Mouse (Mus musculus) liver, postnatal 0 days (tissue): ENCODE results near the gene Rasal1. TPM values are rescaled to one million over a fixed set of nuclear protein-coding genes. Genes with fewer than 3 reads are reported as not detected.
A peak's percentile ranks its signal among the peaks of the same experiment; 100 is the strongest.

Experiments used
- ATAC-seq: fragments of 200-750 bp; cut with Nextera tagmentation; 2 replicates; pipeline ENCODE4 v1.8.0; 2017; ENCODE audit warnings: mild to moderate bottlenecking, moderate library complexity
- DNase-seq: peaks from one replicate; pipeline ENCODE4 v3.0.0-alpha.2; 2016
- H3K27ac ChIP-seq: fragments of 300-500 bp; sonication (generic); 2 replicates; pipeline ENCODE4 v1.5.1; 2014; ENCODE audit warnings: antibody characterized with exemption, moderate library complexity, mild to moderate bottlenecking, low read depth
- H3K27me3 ChIP-seq: fragments of 300-500 bp; sonication (generic); 2 replicates; pipeline ENCODE4 v1.6.1; 2014; ENCODE audit warnings: low read length, control low read depth, mixed read lengths; ENCODE audit not compliant: insufficient read depth
- H3K36me3 ChIP-seq: fragments of 300-500 bp; sonication (generic); replicated peaks from 2 replicates; pipeline ENCODE4 v1.6.1; 2014; ENCODE audit warnings: mild to moderate bottlenecking, control low read depth, low read length, moderate library complexity, mixed read lengths; ENCODE audit not compliant: insufficient read depth
- H3K4me1 ChIP-seq: fragments of 300-500 bp; sonication (generic); 2 replicates; pipeline ENCODE4 v1.6.1; 2014; ENCODE audit warnings: antibody characterized with exemption, mild to moderate bottlenecking, control low read depth; ENCODE audit not compliant: insufficient read depth
- H3K4me2 ChIP-seq: fragments of 300-500 bp; sonication (generic); 2 replicates; pipeline ENCODE4 v1.6.1; 2014; ENCODE audit warnings: low read depth, mild to moderate bottlenecking, low read length, moderate library complexity, mixed read lengths
- H3K4me3 ChIP-seq: fragments of 300-500 bp; sonication (generic); 2 replicates; pipeline ENCODE4 v1.5.1; 2014; ENCODE audit warnings: low read depth, low read length
- H3K9ac ChIP-seq: fragments of 300-500 bp; sonication (generic); replicated peaks from 2 replicates; pipeline ENCODE4 v1.6.1; 2014; ENCODE audit warnings: mild to moderate bottlenecking, moderate library complexity
- H3K9me3 ChIP-seq: fragments of 300-500 bp; sonication (generic); 2 replicates; pipeline ENCODE4 v1.6.1; 2016; ENCODE audit warnings: mild to moderate bottlenecking, control low read depth, low read length, mixed read lengths
- CTCF ChIP-seq: sonication (generic); IDR thresholded peaks from 2 replicates; pipeline ENCODE4 v1.5.1; 2016; ENCODE audit warnings: antibody characterized with exemption, low read depth
- EP300 ChIP-seq: IDR thresholded peaks from 2 replicates; pipeline ENCODE4 v1.6.1; 2016; ENCODE audit warnings: antibody characterized with exemption, low read depth, mild to moderate bottlenecking
- WGBS: fragments of 180-500 bp; shearing (Covaris S2); extraction: QIAGEN DNeasy Blood & Tissue Kit; methylation state at CpG from one replicate; pipeline ENCODE4 v1.1.7; 2014; ENCODE audit not compliant: insufficient replicate concordance; 5-methylcytosine and 5-hydroxymethylcytosine counted together
- polyA plus RNA-seq: library from polyadenylated mRNA; unstranded; fragments of >200 nt; fragmentation: Nextera tagmentation; extraction: Ambion mirVana; gene quantifications from 2 replicates; pipeline ENCODE4 v1.2.1, GENCODE M21; 2015

Rasal1 gene
- polyA plus RNA-seq, 1 experiment from 2014 or later, result 0.20 TPM

DNA sequence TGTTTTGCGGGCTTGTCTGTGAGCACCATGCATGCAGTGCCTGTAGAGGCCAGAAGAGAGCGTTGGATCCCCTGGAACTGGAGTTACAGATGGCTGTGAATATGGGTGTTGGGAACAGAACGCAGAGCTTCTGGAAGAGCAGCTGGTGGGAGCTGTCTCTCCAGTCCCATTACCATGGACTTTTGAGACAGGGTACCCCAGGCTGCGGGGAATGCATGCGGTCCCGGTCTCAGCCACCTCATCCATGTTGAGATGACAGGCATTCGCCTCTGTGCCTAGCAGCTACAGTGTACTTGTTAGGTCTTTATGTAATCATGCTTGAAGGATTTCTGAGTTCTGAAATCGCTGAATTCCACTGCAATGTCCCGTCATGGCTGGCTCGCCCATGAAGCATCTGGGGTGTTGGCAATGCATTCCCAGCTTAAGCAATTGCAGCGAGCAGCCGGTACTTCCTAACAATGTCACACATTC is 7.7 kb downstream of the Rasal1 start:
- H3K4me3 ChIP-seq, result no peak overlapping the region
- TF ChIP-seq EP300, result no peak
- no peak for TF ChIP-seq CTCF
- DNase-seq (no peak), ATAC-seq (no peak)
- 79% methylated on average over 12 of the region's 12 CpGs for WGBS
- H3K4me1 ChIP-seq, result no peaks in the 10 kb centered on the region
- no peaks in the 10 kb centered on the region for H3K9me3 ChIP-seq
- no peaks in the 10 kb centered on the region for H3K36me3 ChIP-seq
- H3K27me3 ChIP-seq, result 0 out of 2 replicates have a peak, but pooled peaks cover 7% of the 10 kb centered on the region
- no peak overlapping the region for H3K27ac ChIP-seq
- H3K9ac ChIP-seq, result no peak overlapping the region
- no peak overlapping the region for H3K4me2 ChIP-seq

DNA sequence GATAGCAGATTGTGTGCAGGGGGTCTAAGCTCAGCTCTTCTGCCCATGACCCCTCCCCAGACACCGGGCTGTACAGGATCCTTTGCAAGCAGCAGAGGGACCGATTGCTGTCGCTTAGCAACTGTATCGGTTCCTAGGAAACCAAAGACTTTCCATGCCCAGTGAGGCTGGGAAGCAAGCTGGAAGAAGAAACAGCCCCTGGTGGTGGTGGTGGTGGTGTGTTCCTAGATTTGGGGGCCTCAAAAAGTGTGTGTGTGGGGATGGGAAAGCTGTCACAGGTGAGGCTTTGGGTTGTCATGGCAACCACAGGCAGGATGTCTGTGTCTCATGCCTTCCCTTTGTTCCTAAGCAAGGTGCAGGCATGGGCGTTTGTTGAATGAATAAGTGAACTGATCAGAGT is 12.2 kb downstream of the Rasal1 start:
- no peak overlapping the region for H3K4me2 ChIP-seq
- 0 out of 2 replicates have a peak, but pooled peaks cover 7% of the 10 kb centered on the region for H3K27me3 ChIP-seq
- H3K27ac ChIP-seq, result no peak overlapping the region
- no peak overlapping the region for H3K4me3 ChIP-seq
- WGBS, result 55% methylated on average over 5 of the region's 5 CpGs
- no peak overlapping the region for H3K9ac ChIP-seq
- ATAC-seq, result no peak
- DNase-seq, result no peak
- TF ChIP-seq CTCF (no peak), EP300 (no peak)
- no peaks in the 10 kb centered on the region for H3K4me1 ChIP-seq
- no peaks in the 10 kb centered on the region for H3K9me3 ChIP-seq
- H3K36me3 ChIP-seq, result no peaks in the 10 kb centered on the region

DNA sequence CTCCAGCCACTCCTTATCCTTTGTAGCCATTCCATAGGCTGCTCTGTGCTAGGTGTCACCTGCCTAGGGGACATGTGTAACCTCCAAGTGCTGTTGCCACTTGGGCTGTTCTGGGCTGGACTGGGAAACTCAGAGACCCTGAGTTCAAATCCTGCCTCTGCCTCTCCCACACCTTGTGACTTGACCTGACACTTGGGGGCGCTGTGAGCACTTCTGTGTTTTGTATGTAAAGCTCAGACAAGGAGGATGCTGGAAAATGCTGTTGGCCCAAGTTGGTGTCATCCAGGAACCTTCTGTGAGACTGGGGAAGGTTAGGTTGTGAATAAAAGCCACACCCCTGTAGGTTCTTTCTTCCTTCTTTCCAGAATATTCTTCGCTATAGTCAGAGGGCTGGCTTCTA is 16.3 kb downstream of the Rasal1 start:
- no peak overlapping the region for H3K27ac ChIP-seq
- H3K36me3 ChIP-seq, result no peaks in the 10 kb centered on the region
- WGBS, result 51% methylated on average over 2 of the region's 2 CpGs
- H3K27me3 ChIP-seq, result no peaks in the 10 kb centered on the region
- no peak for DNase-seq
- H3K4me3 ChIP-seq, result no peak overlapping the region
- TF ChIP-seq CTCF (peak; percentile 6; the same call in 1 of the 2 replicates), EP300 (no peak)
- no peaks in the 10 kb centered on the region for H3K9me3 ChIP-seq
- H3K4me1 ChIP-seq, result no peaks in the 10 kb centered on the region
- H3K4me2 ChIP-seq, result no peak overlapping the region
- ATAC-seq, result no peak
- H3K9ac ChIP-seq, result no peak overlapping the region

DNA sequence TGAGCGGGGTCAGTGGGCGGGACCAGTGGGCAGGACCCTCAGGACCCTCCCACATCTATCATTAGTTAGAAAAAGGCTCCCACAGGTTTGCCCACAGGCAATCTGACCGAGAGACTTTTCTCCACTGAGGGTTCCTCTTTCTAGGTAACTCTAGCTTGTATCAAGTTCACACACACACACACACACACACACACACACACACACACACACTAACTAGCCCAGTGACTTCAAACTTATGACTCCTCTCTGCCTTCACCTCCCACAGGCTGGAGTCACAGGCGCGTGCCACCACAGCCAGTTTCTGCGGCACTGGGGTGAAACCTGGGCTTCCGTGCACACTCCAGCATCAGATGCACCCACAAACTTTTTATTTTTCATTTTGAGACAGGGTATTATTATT is 20.1 kb downstream of the Rasal1 start:
- Histone ChIP-seq H3K4me2 (no peak overlapping the region), H3K4me3 (no peak overlapping the region), H3K9me3 (no peaks in the 10 kb centered on the region), H3K27ac (no peak overlapping the region), H3K36me3 (no peaks in the 10 kb centered on the region), H3K4me1 (no peaks in the 10 kb centered on the region), H3K27me3 (no peaks in the 10 kb centered on the region), H3K9ac (no peak overlapping the region)
- DNase-seq (no peak), ATAC-seq (no peak)
- WGBS, result 63% methylated on average over 7 of the region's 7 CpGs
- TF ChIP-seq CTCF (no peak), EP300 (no peak)

DNA sequence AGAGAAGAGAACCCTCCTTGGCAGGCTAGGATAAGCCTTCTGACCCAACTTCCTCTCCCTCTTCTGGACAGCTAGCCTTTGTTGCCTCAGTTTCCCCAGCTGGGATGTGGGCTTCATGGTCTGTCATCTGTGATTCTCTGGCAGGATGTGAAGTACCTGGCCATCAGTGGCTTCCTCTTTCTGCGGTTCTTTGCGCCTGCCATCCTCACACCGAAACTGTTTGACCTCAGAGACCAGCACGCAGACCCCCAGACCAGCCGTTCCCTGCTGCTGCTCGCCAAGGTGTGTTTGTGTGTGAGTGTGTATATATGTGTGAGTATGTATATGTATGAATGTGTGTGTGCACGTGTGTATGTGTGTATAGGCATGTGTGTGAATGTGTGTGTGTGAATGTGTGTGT is 21.5 kb downstream of the Rasal1 start:
- no peak for ATAC-seq

DNA sequence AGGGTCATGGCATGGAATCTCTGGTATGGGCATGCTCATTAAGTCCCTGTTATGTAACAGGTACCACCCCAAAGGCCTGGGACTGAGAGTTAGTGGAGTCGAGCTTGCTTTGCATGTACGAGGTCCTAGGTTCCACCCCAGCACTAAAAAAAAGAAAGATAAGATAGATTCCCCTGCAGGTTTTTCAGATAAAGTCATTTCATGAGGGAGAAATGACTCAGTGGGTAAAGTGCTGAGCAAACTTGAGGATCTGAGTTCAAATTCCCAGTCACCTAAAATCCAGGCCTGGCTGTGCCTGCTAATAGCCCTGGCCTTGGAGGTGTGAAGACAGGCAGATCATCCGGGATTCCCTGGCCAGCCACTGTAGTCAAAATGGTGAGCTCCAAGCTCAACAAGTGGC is 23.3 kb downstream of the Rasal1 start:
- no peak for TF ChIP-seq EP300
- no peak for TF ChIP-seq CTCF
- DNase-seq (no peak), ATAC-seq (no peak)
- H3K27me3 ChIP-seq, result no peaks in the 10 kb centered on the region
- H3K4me3 ChIP-seq, result no peak overlapping the region
- no peaks in the 10 kb centered on the region for H3K36me3 ChIP-seq
- no peak overlapping the region for H3K27ac ChIP-seq
- H3K4me1 ChIP-seq, result no peaks in the 10 kb centered on the region
- H3K4me2 ChIP-seq, result no peak overlapping the region
- H3K9me3 ChIP-seq, result no peaks in the 10 kb centered on the region
- WGBS, result 61% methylated on average over 3 of the region's 3 CpGs
- H3K9ac ChIP-seq, result no peak overlapping the region

More for the DNA sequence above, 21.5 kb downstream of the Rasal1 start:
- 71% methylated on average over 7 of the region's 7 CpGs for WGBS
- Histone ChIP-seq H3K4me2 (no peak overlapping the region), H3K36me3 (no peaks in the 10 kb centered on the region), H3K9ac (no peak overlapping the region), H3K9me3 (no peaks in the 10 kb centered on the region), H3K4me1 (no peaks in the 10 kb centered on the region), H3K4me3 (no peak overlapping the region), H3K27me3 (no peaks in the 10 kb centered on the region), H3K27ac (no peak overlapping the region)
- TF ChIP-seq EP300 (no peak), CTCF (no peak)
- no peak for DNase-seq

DNA sequence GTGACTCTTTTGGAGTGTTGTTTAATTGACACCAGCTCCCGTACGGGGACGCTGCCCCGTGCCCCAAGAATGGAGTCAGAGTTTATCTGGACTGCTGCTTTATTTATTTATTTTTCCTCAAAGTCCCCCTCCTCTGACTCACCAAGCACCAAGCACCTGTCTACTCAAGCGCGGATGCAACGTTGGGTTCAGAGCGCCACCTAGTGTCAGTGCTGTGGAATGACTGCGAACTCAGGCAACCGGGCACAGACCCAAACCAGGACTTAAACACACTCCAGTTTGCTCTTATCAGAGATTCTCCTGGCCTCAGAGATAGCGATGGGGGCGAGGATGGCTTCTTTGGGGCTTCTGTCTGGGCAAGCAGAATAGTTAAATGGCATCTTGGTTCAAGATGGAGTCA is 25.0 kb downstream of the Rasal1 start:
- peak; percentile 44; the same call in 1 of the 2 replicates for ATAC-seq
- no peaks in the 10 kb centered on the region for H3K36me3 ChIP-seq
- no peaks in the 10 kb centered on the region for H3K9me3 ChIP-seq
- DNase-seq, result peak; percentile 79
- WGBS, result 4% methylated on average over 12 of the region's 12 CpGs
- peak; percentile 89 for TF ChIP-seq CTCF
- TF ChIP-seq EP300, result no peak
- H3K27ac ChIP-seq, result no peak overlapping the region
- H3K4me3 ChIP-seq, result no peak overlapping the region
- H3K27me3 ChIP-seq, result no peaks in the 10 kb centered on the region
- H3K4me1 ChIP-seq, result no peaks in the 10 kb centered on the region
- H3K9ac ChIP-seq, result no peak overlapping the region
- no peak overlapping the region for H3K4me2 ChIP-seq
